Mouse (Mus musculus) frontal cortex, adult 2 months (tissue): ENCODE data around the gene Mfsd12. TPM values are rescaled to one million over a fixed set of nuclear protein-coding genes. Genes with fewer than 3 reads are reported as not detected.
A peak's percentile ranks its signal among the peaks of the same experiment; 100 is the strongest.

ENCODE experiments used
- DNase-seq, 2 experiments: peaks; one replicate each; pipeline ENCODE4 v3.0.0; 2022; ENCODE audit warnings: low spot score in 1 of 2; ENCODE audit errors: extremely low spot score in 1 of 2
- polyA plus RNA-seq: library from polyadenylated mRNA; depleted of rRNA; stranded (reverse); fragments of >200 nt; gene quantifications from 2 replicates; pipeline ENCODE4 v1.2.3, GENCODE M21; 2012; rRNA removed

Gene Mfsd12
- 27.5 and 29.5 TPM in 2 replicates for polyA plus RNA-seq

DNA sequence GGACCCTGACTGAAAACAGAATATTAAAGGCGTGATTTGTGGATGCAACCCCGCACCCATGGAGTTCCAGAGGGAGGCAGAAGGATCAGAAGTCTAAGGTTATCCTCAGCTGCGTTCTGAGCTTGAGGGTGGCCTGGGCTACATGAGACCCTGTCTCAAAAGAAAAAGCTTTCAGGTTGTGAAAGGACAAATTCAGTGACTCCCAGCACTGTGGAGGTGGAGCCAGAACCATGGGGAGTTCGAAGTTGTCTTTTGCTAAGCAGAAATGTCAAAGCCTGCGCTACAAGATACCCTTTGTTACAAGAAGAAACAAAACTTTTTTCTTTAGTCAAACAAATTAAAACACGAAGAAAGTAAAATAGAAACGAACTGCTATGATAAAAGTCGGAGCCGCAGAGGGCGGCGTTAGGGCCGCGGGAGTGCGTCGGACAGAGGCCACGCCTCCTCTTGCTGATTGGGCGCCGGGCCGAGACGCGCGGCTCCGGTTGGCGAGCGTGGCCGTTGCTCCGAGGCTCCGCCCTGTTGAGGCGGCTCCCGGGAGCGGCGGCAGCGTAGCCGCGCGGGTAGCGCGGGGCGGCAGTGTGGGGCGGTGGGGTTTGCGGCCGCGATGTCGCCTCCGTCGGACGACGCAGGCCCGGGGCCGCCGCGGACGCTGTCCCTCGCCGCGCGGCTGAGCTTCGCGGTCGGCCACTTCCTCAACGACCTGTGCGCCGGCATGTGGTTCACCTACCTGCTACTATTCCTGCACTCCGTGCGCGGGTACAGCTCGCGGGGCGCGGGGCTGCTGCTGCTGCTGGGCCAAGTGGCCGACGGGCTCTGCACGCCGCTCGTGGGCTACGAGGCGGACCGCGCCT is at the start of gene Mfsd12:
Mfsd12 (plus strand) TSS at position 501 of the 854 bp plus-strand sequence.
- peak; percentile 69 to 93 for DNase-seq

- DNase-seq = no peak
These were observed 47.7 kb upstream of the Mfsd12 start for GRCm38 (mm10) chr10:81309571-81309970.

GRCm38 (mm10) chr10:81313581-81313980 is 43.7 kb upstream of the Mfsd12 start:
- DNase-seq = no peak

DNA sequence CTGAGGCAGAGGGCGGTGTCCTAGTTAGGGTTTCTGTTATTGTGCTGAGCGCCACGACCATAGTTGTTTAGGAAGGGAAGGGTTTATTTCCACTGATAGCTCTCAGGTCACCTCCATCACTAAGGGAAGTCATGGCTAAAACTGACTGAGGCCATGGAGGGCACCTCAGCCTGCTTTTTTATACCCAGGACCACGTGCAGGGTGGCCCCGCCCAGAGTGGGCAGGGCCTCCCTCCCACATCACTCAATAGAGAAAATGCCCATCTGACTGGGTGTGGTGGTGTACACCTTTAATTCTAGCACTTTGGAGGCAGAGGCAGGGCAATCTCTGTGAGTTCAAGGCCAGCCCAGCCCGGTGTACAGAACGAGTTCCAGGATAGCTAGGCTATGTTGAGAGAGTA is 43.1 kb upstream of the Mfsd12 start:
- no peak for DNase-seq

DNA sequence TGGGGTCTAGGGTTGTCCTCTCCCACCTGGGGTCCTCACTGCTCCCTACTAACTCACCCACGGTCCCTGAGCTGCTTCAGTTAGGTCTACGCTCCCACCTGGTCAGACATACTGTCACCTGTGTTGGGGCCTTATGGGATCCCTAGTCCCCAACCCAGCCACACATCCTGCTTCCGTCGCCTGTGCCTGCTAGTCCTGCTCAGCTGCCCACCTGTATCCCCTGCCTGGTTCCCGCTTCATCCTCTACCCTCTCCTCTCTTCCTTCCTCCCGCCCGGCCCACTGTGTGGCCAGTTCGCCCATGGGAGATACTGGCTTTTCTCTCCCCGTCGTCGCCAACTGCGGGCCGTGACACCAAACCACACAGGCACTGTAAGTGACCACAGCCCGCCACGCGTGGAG is 41.7 kb upstream of the Mfsd12 start:
- DNase-seq = no peak

DNA sequence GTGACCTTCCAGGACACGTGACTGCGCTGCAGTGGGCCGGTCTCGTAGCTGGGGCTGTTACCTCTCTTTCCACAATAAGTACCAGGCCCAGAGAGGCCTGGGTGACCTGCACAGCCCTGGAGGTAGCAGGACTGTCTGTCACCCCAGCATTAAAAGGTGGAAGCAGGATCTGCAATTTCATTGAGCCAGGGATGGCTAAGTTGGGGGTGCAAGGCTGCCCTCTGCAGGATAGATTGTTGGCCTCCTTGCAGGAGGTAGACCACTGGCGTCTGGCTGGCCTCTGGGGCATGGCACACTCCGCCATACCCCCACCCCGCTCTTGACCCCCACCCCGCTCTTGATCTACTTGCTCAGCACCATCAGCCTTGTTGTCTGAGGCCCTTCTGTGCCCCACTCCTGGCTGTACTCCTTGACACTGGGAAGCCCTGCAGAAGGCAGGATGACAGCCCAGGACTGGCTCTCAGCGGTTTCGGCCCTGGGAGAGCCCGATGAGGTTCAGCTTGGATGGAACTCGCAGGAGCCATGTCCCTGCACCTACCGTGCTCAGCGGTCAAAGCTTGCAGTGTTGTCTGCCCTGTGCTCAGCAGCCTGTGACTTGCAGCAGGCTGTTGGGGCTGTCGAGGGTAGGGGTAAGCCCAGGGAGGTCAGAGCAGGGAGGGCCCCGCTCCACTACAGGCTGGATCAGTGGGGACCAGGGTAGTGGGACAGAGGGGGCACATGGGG is 40.8 kb upstream of the Mfsd12 start:
- DNase-seq = no peak

DNA sequence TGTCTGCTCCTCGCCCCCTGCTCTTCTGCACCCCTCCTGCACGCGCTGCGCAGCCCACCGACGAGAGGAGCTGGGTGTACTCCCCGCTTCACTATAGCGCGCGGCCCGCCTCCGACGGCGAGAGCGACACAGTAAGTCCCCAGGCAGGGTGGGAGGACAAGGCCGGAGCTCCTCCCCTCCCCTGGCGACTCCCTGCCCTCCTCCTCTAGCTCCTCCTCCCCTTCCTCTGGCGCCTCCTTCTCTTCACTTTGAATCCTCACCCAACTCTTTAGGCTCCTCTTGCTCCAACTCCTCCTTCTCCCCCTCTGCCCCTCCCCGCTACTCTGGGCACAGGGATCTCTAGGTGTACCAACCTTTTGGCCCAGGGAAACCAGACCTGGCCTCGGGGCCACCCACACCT is 40.0 kb upstream of the Mfsd12 start:
- DNase-seq = no peak

DNA sequence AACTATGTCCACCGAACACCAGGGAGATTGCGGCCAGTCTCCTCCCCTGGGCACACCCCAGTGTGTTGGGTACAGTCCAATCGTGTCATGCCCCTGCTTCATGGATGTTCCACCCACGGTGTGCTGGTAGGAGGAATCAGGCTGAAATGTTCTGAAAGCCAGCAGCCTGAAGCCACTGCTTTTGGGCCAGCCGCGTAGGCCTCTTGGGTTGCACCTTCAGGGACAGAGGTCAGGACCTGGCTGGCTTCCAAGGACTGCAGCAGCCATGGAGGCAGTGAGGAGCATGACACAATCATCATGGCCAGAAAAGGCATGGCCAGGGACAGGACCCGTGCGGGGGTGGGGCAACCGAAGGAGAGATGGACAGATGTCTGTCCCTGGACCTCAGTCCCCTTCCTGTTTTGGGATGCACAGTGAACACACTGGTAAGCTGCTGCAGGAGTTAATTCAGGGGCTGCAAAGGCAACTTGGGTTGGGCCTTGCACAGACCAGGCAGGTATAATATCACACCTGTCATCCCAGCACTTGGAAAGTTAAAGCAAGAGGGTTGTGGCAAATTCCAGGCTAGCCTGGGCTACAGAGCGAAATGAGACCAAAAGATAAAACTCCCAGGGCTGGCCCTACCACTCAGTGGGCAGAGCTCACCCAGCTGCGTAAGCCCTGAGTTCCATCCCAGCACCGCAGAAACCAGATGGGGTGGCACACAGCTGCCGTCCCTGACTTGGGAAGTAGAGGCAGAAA is 38.5 kb upstream of the Mfsd12 start:
- no peak for DNase-seq

- DNase-seq = no peak
These were observed 38.0 kb upstream of the Mfsd12 start for GRCm38 (mm10) chr10:81319330-81319699.

- DNase-seq = no peak
These were observed 37.3 kb upstream of the Mfsd12 start for GRCm38 (mm10) chr10:81319741-81320549.

GRCm38 (mm10) chr10:81320550-81321347 is 36.5 kb upstream of the Mfsd12 start, which contains the start of gene Cactin:
TSS of gene Cactin (plus strand) at chr10:81321103.
- DNase-seq = peak; percentile 99

- DNase-seq = no peak
These were observed 35.9 kb upstream of the Mfsd12 start for GRCm38 (mm10) chr10:81321436-81321835.

DNA sequence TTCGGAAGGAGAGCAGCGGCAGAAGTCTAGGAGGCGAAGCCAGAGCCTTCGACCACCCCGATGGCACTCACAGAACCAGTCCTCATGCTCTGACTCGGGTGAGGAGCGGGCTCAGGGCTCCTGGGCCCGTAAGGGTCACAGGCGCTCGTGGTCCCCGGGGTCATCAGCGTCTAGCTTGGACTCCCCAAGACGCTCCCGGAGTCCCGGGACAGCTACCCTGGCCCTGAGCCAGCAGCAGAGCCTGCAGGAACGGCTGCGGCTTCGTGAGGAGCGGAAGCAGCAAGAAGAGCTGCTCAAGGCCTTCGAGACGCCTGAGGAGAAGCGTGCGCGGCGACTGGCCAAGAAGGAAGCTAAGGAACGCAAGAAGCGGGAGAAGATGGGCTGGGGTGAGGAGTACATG is 34.8 kb upstream of the Mfsd12 start:
- no peak for DNase-seq

- no peak for DNase-seq
These were observed 34.0 kb upstream of the Mfsd12 start for GRCm38 (mm10) chr10:81323141-81323775.

GRCm38 (mm10) chr10:81323791-81324530 is 33.3 kb upstream of the Mfsd12 start:
- no peak for DNase-seq

GRCm38 (mm10) chr10:81325176-81325575 is 32.1 kb upstream of the Mfsd12 start:
- DNase-seq = no peak

- no peak for DNase-seq
These were observed 31.5 kb upstream of the Mfsd12 start for GRCm38 (mm10) chr10:81325781-81326180.

- no peak for DNase-seq
These were observed 30.4 kb upstream of the Mfsd12 start for GRCm38 (mm10) chr10:81326858-81327257.
